Mouse (Mus musculus) embryonic facial prominence, embryonic 11.5 days (tissue): Measurements from ENCODE around the gene Ripply3. TPM values are rescaled to one million over a fixed set of nuclear protein-coding genes. Genes with fewer than 3 reads are reported as not detected.

Source experiments
- ATAC-seq: fragments of 200-750 bp; cut with Nextera tagmentation; replicated peaks from 2 replicates; pipeline ENCODE4 v1.8.0; 2017; ENCODE audit warnings: low read depth; ENCODE audit not compliant: insufficient number of reproducible peaks, low FRiP score, low TSS enrichment
- DNase-seq: peaks from one replicate; pipeline ENCODE4 v3.0.0-alpha.2; 2015; ENCODE audit warnings: low spot score
- H3K27ac ChIP-seq: fragments of 300-500 bp; sonication (generic); replicated peaks from 2 replicates; pipeline ENCODE4 v1.5.1; 2014; ENCODE audit warnings: mild to moderate bottlenecking, low read depth, low read length, control low read depth
- H3K27me3 ChIP-seq: fragments of 300-500 bp; sonication (generic); 2 replicates; pipeline ENCODE4 v1.6.1; 2014; ENCODE audit warnings: mild to moderate bottlenecking, low read length, moderate library complexity, mixed read lengths; ENCODE audit not compliant: control insufficient read depth, insufficient read depth
- H3K36me3 ChIP-seq: fragments of 300-500 bp; sonication (generic); replicated peaks from 2 replicates; pipeline ENCODE4 v1.6.1; 2014; ENCODE audit warnings: low read depth, mild to moderate bottlenecking, low read length, moderate library complexity, mixed read lengths; ENCODE audit not compliant: control insufficient read depth, insufficient read depth
- H3K4me1 ChIP-seq: fragments of 300-500 bp; sonication (generic); 2 replicates; pipeline ENCODE4 v1.6.1; 2014; ENCODE audit warnings: low read length, mixed read lengths; ENCODE audit not compliant: control insufficient read depth, insufficient read depth
- H3K4me2 ChIP-seq: fragments of 300-500 bp; sonication (generic); 2 replicates; pipeline ENCODE4 v1.6.1; 2014; ENCODE audit warnings: low read depth, mild to moderate bottlenecking, control low read depth, low read length, moderate library complexity
- H3K4me3 ChIP-seq: fragments of 300-500 bp; sonication (generic); 2 replicates; pipeline ENCODE4 v1.5.1; 2014; ENCODE audit warnings: low read depth, low read length, control low read depth
- H3K9ac ChIP-seq: fragments of 300-500 bp; sonication (generic); replicated peaks from 2 replicates; pipeline ENCODE4 v1.6.1; 2014; ENCODE audit warnings: mild to moderate bottlenecking, control low read depth, low read length
- H3K9me3 ChIP-seq: fragments of 300-500 bp; sonication (generic); replicated peaks from 2 replicates; pipeline ENCODE4 v1.6.1; 2016; ENCODE audit warnings: mild to moderate bottlenecking, low read length, inconsistent platforms, mixed read lengths; ENCODE audit not compliant: control insufficient read depth
- WGBS: fragments of 180-500 bp; shearing (Covaris S2); extraction: QIAGEN DNeasy Blood & Tissue Kit; methylation state at CpG from one replicate; pipeline ENCODE4 v1.1.7; 2014; 5-methylcytosine and 5-hydroxymethylcytosine counted together
- polyA plus RNA-seq: library from polyadenylated mRNA; unstranded; fragments of >200 nt; fragmentation: Nextera tagmentation; extraction: Ambion mirVana; gene quantifications from 2 replicates; pipeline ENCODE4 v1.2.1, GENCODE M21; 2014

The Ripply3 gene
- polyA plus RNA-seq, 1 experiment from 2014 or later: 5.2 TPM

- H3K27ac ChIP-seq: no peak overlapping the region
- DNase-seq: no peak
- no peaks in the 10 kb centered on the region for H3K36me3 ChIP-seq
- no peaks in the 10 kb centered on the region for H3K9me3 ChIP-seq
- H3K9ac ChIP-seq: no peak overlapping the region
- H3K27me3 ChIP-seq: no peaks in the 10 kb centered on the region
- no peak overlapping the region for H3K4me2 ChIP-seq
- ATAC-seq: no peak
- H3K4me3 ChIP-seq: no peak overlapping the region
- no peaks in the 10 kb centered on the region for H3K4me1 ChIP-seq
- WGBS: 59% methylated on average over 7 of the region's 7 CpGs
Measured at GRCm38 (mm10) chr16:94356046-94356445, 27.8 kb downstream of the Ripply3 start.

DNA sequence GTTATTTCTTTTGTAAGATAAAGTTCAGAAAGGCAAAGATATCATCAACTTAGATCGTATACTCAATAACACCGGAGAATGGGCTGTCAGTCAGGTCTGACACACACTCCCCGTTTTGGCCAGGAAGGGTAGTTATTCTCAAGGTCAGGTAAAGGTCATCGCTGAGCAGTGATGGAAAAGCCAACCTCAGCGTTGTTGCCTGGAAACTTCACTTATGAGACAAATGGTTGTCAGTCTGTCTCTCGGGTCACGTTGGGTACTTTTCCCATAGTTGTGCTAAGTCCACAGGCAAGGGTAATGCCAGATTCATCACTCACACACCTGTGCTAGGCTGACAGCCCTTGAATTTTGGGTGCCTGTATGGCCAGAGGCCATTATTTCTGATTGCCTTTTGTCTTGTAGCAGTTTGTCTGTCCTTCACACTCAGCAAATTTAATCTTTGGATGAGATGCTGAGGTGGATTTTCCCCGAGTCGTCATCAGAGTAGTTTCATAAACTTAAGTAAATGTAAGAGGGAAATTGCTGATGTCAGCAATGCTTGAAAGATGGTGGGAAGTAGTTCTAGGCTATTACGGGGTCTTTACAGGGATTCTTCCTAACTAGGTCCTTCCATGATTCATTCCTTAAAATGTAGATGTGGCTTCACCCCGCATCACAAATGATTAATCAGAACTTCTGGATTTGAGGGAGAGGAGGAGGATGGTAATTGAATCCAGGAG lies 28.7 kb downstream of the Ripply3 start:
- Histone ChIP-seq H3K4me1 (no peaks in the 10 kb centered on the region), H3K9ac (no peak overlapping the region), H3K4me3 (no peak overlapping the region), H3K4me2 (no peak overlapping the region), H3K27me3 (no peaks in the 10 kb centered on the region), H3K9me3 (no peaks in the 10 kb centered on the region), H3K27ac (no peak overlapping the region), H3K36me3 (no peaks in the 10 kb centered on the region)
- DNase-seq (no peak), ATAC-seq (no peak)
- WGBS: 74% methylated on average over 11 of the region's 11 CpGs

GRCm38 (mm10) chr16:94358091-94358490 lies 29.9 kb downstream of the Ripply3 start:
- Histone ChIP-seq H3K36me3 (no peaks in the 10 kb centered on the region), H3K27ac (no peak overlapping the region), H3K27me3 (no peaks in the 10 kb centered on the region), H3K4me2 (no peak overlapping the region), H3K4me3 (no peak overlapping the region), H3K4me1 (no peaks in the 10 kb centered on the region), H3K9me3 (no peaks in the 10 kb centered on the region), H3K9ac (no peak overlapping the region)
- DNase-seq: no peak
- ATAC-seq: no peak
- 85% methylated on average over 3 of the region's 3 CpGs for WGBS

GRCm38 (mm10) chr16:94360578-94361350 lies 32.5 kb downstream of the Ripply3 start:
- WGBS: 88% methylated on average over 13 of the region's 13 CpGs
- no peaks in the 10 kb centered on the region for H3K36me3 ChIP-seq
- H3K27ac ChIP-seq: no peak overlapping the region
- H3K4me1 ChIP-seq: no peaks in the 10 kb centered on the region
- DNase-seq: no peak
- H3K4me2 ChIP-seq: no peak overlapping the region
- no peak overlapping the region for H3K9ac ChIP-seq
- H3K4me3 ChIP-seq: no peak overlapping the region
- no peaks in the 10 kb centered on the region for H3K27me3 ChIP-seq
- no peak for ATAC-seq
- no peaks in the 10 kb centered on the region for H3K9me3 ChIP-seq

- DNase-seq (peak; percentile 49), ATAC-seq (no peak)
- H3K9ac ChIP-seq: no peak overlapping the region
- H3K36me3 ChIP-seq: no peaks in the 10 kb centered on the region
- H3K27ac ChIP-seq: no peak overlapping the region
- WGBS: 47% methylated on average over 10 of the region's 10 CpGs
- H3K27me3 ChIP-seq: no peaks in the 10 kb centered on the region
- no peak overlapping the region for H3K4me2 ChIP-seq
- no peak overlapping the region for H3K4me3 ChIP-seq
- no peaks in the 10 kb centered on the region for H3K9me3 ChIP-seq
- no peaks in the 10 kb centered on the region for H3K4me1 ChIP-seq
Measured at GRCm38 (mm10) chr16:94362174-94362873, 34.1 kb downstream of the Ripply3 start.

GRCm38 (mm10) chr16:94363814-94364213 lies 35.6 kb downstream of the Ripply3 start:
- Histone ChIP-seq H3K36me3 (no peaks in the 10 kb centered on the region), H3K9ac (no peak overlapping the region), H3K4me2 (no peak overlapping the region), H3K9me3 (no peaks in the 10 kb centered on the region), H3K4me3 (no peak overlapping the region), H3K27ac (no peak overlapping the region), H3K4me1 (no peaks in the 10 kb centered on the region), H3K27me3 (no peaks in the 10 kb centered on the region)
- ATAC-seq (no peak), DNase-seq (no peak)
- 91% methylated on average over 4 of the region's 4 CpGs for WGBS

- H3K4me2 ChIP-seq: no peak overlapping the region
- H3K4me3 ChIP-seq: no peak overlapping the region
- WGBS: 97% methylated on average over 3 of the region's 3 CpGs
- H3K9ac ChIP-seq: no peak overlapping the region
- H3K36me3 ChIP-seq: no peaks in the 10 kb centered on the region
- no peak for DNase-seq
- H3K9me3 ChIP-seq: no peaks in the 10 kb centered on the region
- no peaks in the 10 kb centered on the region for H3K27me3 ChIP-seq
- H3K4me1 ChIP-seq: 0 out of 2 replicates have a peak, but pooled peaks cover 2% of the 10 kb centered on the region
- H3K27ac ChIP-seq: no peak overlapping the region
- no peak for ATAC-seq
Measured at GRCm38 (mm10) chr16:94365435-94365834, 37.2 kb downstream of the Ripply3 start.
